Mouse (Mus musculus) urinary bladder, postnatal 25 days (tissue): ENCODE results near the gene Syt17.
"Not testable (repeated sequence)": the region's sequence is repeated elsewhere in the genome, so short reads cannot be mapped to it uniquely, and the experiment has no call there.

Source experiments
- DNase-seq: peaks from one replicate; pipeline ENCODE4 v3.0.0; 2022; ENCODE audit warnings: low spot score

Gene Syt17

DNA sequence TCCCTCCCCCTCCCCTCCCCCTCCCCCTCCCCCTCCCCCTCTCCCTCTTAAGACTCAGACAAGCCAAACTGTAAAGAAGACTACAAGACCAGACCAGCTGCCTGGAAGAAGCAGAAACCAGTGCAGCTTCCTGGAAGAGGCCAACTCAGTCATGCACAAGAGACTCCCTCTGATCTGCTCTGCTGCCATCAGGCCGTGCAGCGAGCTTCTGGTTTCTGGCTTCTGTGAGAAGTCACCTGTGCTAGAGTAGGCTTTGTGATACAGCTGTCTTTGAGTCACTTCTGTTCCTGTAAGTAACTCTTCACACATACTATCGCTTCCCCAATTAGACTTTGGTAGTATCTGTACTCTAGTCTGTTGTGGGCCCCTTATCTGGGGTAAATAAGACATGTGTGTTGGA lies 68.0 kb downstream of the Syt17 start:
- no peak for DNase-seq

DNA sequence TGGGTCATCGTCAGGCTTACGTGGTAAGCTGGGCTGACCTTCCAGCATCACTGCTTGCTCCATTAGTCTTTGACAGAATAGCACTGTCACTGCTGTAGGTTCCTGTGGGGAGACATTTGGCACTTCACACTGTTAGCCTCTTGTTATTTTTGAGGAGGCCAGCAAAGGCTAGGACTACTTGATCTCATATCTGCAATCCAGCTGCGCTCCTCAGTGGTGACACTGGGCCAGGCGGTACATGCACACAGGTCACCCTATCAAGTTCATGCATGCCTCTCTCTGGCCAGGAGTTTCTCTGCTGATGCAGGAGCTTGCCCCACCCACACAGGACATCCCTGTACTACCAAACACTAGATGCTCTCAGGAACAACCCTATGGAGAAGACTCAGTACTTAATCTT lies 71.4 kb downstream of the Syt17 start:
- no peak for DNase-seq

DNA sequence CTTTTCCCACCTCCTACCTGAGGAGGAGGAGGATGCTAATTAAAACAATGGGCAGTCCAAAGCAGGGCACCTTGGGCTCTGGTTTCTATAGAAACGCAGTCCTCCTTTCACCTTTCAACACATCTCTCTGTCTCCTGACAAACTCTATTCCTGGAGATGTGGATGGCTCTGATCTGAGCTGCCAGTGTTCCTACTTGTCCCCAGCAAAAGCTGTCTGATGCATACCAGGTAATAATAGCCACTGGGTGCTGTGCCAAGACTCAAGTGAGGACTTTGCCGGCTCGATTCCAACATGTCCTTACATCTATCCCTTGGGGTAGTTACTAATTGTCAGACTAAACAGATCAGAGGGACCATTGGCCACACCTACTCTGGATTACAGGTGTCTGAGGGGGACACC lies 72.7 kb downstream of the Syt17 start:
- no peak for DNase-seq

DNA sequence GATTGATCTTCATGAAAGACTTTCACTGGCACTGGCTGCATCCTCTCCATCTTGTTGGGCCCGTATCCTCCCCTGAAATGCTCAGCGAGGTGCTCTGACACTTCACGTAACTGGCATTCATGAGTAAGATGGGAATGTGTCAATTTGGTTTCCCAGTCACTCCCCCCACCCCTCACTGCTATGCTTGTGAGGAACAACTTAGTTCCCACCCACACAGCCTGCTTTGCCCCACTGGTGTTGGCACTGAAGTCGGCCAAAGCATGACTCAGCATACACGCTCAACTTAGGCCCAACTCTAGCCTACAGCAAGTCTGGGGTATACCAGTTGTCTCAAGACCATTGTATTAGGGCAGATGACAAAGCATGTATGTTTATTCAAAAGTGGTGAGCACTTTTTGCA lies 76.7 kb downstream of the Syt17 start:
- no peak for DNase-seq

DNA sequence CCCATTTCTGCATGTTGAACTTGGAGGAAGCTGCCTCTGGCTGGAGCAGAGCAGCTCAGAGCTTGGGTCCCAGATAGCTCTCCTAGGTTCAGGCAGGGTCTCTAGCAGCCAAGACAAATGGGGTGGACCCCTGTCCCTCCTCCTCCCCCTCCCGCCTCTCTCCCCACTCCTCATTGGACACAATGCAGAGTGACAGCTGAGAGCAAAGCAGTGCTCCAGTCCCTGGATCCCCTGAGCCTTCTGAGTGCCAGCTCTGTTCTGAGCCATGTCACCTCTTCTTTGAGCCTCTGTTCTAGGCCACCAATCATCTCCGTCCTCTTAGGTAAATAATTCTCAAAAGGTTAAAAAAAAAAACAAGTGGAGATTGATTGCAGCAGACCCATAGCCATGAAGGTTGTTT lies 78.3 kb downstream of the Syt17 start:
- no peak for DNase-seq

DNA sequence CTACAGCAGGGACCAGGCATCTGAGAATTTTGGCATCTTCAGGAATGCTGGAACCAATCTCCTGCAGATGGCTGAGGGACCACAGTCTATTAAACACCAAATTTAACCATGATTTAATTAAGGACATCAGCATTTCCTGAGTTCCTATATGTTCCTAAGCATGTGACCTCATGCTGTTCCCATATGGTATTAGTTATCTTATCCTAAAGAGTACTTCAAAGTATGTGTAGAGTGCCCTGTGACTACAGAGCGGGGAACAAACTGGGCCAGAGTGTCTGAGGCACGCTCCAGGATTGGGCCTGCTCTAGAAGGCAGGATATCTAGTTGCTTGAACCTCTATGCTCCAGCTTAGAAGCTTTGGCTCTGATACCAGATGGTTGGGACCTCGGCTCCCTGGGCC lies 82.1 kb downstream of the Syt17 start:
- DNase-seq: no peak

DNA sequence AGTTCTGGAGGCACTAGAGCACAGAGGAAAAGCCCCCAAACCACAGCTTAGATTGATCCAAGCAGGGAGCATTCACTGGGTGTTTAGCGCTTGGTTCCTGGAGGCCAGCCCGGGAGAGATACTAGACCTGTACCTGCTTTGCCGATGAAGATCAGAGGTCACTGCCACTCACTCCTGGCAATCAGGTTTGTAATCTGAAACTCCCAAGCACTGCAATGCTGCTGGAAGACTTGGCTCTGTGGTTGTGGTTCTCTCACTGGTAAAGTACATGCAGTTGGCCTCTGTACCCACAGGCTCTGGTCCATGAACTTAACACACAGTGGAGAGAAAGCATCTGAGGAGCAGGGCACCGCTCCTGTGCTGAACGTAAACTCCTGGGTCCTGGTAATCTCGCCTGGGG lies 82.8 kb downstream of the Syt17 start:
- DNase-seq: no peak

DNA sequence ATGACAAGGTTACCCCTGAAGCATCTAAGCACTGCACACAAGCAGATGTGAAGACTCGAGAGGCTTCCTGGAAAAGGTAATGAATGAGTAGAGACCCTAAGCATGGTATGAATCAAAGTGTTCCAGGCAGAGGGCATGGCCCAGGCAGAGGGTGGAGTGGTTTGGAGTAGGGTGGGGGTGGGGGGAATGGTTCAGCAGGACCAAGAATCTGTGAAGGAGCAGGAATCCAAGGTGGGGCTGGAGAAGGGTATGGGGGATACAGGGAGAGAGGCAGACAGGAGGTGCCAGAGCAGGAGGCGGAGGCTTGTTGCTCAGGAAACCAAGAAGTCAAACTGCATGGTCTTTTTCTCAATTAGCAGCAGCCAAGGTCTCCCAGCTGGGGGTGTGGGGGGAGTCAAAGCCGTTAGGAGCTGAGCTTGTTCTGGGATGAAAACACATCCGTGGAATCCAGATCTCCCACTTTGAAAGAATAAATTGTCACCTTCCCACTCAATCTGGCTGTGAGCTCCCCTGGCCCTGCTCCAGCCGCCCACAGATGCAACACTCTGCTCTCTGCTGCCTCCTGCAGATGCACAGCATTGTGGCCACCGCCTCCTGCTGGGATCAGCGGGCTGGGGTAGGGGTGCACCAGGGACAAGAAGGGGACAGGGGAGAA lies 83.5 kb downstream of the Syt17 start:
- no peak for DNase-seq

DNA sequence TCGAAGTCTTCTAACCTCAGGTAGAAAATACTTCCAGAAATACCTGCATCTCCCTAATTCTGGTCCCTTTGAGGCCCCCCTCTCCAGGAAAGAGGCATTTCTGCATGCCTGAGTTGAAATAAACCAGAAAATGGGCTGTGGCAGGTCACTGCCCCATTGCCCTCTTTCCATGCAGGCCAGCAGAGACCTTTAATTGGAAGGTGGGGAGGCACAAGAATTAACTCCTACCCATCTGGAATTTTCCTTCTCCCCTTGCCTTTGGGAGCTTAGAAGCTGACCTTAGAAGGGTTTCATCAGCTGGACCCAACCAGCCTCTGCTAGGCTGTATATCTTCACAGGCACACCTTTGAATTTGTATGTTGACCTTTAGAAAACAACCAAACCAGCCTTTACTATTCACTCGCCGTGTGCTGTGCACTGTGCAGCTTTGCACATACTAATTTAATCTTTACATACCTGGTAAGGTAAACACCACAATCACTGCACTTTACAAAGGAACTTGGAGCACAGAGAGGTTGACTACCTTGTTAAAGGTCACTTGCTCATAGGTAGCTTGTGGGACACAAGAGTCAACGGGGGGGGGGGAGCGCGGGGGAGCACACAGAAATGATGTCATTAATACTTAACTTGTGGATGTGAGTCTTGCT lies 84.3 kb downstream of the Syt17 start:
- DNase-seq: no peak

DNA sequence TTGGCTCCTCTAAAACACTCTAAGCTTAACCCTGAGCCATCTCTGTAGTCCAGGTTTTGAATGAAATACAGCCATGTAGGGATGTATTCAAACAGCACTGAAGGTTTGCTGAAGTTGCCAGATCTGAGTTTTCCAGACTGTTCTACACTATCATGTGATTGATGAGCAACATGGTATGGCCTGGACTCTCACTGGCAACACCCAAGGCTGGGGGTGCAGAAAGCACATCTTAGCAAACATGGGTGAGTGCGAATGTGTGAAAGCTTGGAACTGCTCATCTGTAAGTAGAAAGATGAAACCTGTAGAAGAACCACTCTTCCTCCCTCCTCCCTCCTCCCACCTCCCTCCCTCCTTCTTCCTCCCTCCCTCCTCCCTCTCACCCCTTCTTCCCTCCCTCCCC lies 85.1 kb downstream of the Syt17 start:
- no peak for DNase-seq

DNA sequence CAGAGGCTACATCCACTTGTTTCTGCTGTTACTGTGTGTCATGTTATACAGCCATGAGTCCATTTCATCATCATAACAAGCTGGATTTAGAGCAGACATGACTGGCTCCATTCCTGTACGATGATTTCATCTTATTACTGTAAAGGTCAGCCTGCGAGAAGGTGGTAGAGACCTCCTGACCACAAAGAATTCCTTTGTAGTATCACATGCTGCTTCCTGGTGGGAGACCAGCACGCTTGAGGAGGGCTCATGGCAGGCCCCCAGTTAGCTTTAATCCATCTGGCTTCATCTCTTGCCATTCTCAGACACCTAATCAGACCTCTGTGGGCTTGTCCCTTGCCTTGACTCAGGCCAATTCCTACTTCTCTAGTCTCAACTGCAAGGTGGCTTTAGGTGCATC lies 85.8 kb downstream of the Syt17 start:
- DNase-seq: no peak

DNA sequence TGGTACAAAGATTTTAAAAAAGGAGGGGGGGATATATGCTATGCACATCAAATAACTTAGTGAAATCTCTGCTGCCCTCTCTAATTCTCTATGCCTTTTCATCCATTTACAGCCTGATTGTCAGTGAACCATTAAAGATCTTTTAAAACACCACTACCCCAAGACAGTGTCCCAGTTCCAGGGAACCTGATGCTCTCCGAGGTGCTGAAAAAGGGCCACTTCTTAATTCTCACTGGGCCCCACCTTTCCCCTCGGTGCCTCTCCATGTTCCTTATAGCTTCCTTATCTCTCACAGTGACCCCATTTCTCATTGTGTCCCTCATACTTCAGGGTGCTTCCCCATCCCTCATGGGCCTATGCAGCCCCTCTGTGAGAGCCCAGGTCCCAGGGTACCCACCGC lies 89.0 kb downstream of the Syt17 start:
- DNase-seq: no peak

DNA sequence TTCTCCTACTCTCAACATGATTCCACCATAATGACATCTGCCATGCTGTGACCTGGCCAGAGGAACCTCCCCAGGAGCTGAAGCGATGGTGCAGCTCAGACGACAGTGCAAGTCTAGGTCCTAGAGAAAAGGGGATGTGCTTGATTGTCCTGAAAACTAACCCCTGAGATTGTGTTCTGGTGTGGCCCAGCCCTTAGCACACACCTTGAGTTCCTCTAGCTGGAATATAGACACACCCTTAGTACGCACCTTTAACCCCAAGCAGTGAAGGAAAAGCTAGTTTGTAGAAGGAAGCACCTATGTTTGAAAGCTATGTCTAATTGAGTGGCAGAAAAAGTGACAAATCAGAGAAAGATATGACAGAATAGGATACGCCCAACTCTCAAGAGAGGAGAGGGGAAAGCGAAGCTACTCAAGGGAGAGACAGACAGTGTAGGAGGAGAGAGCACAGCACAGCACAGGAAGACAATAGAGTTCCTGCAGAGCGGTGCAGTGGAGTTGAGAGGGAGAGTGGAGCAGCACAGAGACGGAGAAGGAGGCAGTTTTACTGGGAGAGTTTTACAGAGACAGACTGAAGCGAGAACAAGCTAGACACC lies 91.5 kb downstream of the Syt17 start:
- not testable (repeated sequence) for DNase-seq

DNA sequence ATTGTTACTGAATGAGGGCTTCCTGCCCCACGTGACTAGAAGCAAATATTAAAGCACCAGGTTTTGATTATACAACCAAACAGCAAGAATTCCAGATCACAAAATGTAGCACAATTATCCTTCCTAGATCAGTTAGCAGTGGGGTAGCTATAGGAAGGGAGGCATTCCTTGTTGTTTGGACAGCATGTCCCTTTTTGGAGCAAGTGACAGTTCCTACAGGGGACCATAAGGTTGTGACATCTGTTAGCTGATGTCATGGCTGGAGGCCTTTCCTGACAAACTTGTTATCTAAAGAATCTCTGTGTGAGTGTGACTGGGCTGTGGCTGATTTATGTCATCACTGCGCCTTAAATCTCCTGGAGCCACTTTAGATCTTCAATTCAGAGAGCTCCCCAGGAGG lies 97.2 kb downstream of the Syt17 start:
- DNase-seq: no peak

DNA sequence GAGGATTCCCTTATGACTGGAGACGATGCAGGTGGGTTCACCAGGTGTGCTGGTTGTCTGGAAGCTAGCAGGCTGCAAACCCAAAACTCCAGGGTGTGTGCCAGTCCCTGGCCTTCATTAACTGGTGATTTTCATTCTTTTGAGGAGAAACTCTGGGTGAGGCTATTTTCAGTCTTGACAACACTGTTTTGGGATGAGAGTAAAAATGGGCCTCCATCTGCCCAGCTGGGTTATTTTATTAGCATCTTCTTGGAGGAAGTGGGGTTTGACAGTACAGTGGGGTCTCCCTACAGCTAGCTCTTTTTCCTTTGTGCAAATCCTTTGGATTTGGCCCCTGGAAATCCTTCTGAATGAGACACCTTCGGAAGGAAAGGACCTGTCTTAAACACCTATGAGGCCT lies 101.1 kb downstream of the Syt17 start:
- no peak for DNase-seq

DNA sequence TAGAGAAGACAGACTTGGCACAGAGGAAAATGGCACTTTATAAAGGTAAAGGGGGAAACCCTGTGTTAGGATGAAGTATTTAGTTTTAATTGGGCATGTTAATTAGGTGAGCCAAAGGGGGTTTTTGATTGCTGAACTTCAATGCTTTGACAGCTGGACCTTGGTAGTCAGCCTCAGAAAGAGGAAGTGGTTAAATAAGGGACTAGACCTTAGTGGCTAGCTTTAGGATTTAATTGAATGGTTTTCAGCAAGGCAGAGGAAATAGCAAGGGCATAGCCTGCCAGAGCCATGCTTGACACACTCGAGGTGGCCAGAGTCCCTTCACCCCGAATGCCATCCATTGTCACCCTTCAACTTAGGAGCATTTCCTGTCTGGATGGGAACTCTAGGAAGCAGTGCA lies 101.6 kb downstream of the Syt17 start:
- no peak for DNase-seq

DNA sequence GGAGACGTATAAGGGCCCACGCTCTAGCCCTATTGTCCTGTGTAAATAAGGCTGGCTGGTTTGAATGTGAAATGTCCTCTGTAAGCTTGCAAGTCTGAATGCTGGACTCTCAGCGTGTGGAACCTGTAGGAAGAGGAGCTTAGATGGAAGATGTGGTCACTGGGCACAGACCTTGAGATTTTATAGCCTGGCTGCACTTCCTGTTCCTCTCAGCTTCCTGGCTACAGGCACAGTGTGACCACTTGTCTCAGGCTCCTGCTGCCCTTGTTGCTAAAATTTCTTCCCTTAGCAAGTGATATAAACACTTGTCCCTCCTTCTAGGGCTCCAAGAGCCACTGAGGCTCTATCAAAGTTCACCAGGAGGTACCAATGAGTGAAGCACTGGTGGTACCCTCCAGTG lies 102.6 kb downstream of the Syt17 start:
- no peak for DNase-seq

DNA sequence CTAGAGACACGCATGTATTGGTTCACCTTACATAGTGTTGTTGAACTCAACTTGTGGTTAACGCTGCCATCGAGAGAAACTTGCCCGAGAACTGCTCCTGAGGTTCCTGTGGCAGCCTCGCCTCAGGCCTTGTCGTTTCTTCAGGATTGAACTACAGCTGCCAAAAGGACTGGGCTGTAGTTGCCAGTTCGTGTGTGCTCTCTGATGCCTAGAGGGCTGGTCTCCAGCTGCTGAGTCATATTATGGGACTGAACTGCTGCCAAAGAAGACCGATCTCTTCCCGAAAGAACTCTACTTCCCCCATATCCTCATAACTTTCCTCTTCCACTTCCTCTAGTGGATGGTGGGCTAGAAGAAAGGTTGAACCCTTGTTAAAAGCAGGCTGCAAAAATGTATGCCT lies 103.3 kb downstream of the Syt17 start:
- no peak for DNase-seq
